Mouse (Mus musculus): ENCODE results near the gene 4930595D18Rik. TPM values are rescaled to one million over a fixed set of nuclear protein-coding genes. Genes with fewer than 3 reads are reported as not detected.

The 4930595D18Rik gene
- total RNA-seq, 2 experiments from 2014 or later: not detected

- peak; percentile 45 for DNase-seq
- intact Hi-C loops (cut with DNase I): no loop called here
Observed at GRCm38 (mm10) chr12:111143005-111143508, 41.2 kb downstream of the 4930595D18Rik start.

- no peak for DNase-seq
- intact Hi-C loops (cut with DNase I): no loop called here
Observed at GRCm38 (mm10) chr12:111137079-111137478, 47.2 kb downstream of the 4930595D18Rik start.

- intact Hi-C loops (cut with DNase I): no loop called here
Observed at GRCm38 (mm10) chr12:111135953-111136352, 48.3 kb downstream of the 4930595D18Rik start.

DNA sequence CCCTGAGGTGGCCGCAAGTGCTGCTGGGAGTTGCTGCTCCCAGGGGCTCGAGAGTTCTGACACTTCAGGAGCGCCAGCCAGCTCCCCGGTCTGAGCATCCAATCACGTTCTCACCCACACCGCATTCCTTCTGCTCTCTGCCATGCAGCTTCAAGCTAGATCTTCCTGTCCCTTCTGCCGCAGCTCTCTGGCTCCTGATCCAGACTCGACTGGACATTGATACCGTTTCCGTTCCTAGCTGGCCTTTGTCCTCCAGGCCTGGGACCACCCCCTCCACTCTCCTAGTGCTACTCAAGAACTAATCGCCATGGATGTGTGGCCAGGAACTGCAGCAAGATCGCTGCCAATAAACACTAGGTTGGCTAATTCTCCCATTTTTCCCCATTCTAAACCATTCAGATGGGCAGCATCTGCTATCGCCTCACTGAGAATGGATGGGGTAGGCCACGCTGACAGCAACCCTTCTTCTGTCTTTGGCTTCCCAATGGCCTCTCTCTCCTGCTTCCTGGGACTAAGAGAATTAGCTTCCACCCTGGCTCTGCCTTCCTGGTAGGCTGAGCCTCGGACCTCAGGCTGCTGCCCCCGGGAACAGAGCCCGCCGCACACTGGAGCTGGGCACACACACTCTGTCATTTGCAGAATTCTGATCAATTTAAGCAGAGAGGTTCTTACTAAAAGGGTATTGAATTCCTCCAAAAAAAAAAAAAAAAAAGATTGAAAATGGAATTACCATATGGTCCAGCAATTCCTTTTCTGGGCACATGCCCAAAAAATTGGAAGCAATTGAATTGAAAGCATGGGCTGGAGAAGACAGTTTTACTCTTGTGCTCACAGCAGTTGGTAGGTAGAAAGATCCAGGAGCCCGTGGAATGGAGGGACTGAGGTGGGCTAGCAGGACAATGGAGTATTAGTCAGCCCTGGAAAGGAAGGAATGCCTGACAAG is 49.2 kb downstream of the 4930595D18Rik start:
- DNase-seq: peak; percentile 35
- intact Hi-C loops (cut with DNase I): no loop called here

More at GRCm38 (mm10) chr12:111135953-111136352, 48.3 kb downstream of the 4930595D18Rik start:
- no peak for DNase-seq

- DNase-seq: peak; percentile 56
- intact Hi-C loops (cut with DNase I): no loop called here
Observed at GRCm38 (mm10) chr12:111134169-111134568, 50.1 kb downstream of the 4930595D18Rik start.

GRCm38 (mm10) chr12:111125666-111126065 is 58.6 kb downstream of the 4930595D18Rik start:
- intact Hi-C loops (cut with DNase I): no loop called here
- DNase-seq: no peak

DNA sequence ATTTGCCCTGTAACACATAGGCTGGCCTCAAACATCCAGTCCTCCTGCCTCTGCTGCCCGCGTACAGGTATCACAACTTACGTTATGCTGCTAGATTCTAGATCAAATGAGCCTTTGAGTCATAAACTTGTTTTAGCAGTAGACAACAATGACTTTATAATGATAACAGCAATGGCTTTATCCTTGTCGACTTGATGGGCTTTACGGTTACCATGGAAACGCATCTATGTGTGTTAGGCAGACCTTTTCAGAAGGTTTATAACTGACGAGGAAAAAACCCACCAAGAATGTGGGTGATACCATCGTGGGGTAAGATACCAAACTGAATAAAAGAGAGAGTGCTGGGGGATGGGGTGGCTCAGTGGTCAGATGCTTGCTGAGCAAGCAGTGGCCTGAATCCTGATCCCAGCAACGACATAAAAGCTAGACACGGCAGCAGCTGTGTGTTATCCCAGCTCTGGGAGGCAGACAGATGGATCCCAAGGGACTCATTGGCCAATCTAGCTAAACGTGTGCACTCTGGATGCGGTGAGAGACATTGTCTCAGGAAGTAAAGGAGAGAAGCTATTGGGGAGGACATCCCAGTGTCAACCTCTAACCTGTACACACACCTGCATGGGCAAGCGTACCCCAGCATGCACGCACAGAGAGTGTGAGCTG is 59.6 kb downstream of the 4930595D18Rik start:
- no peak for DNase-seq
- intact Hi-C loops (cut with DNase I): no loop called here

- intact Hi-C loops (cut with DNase I): no loop called here
Observed at GRCm38 (mm10) chr12:111122332-111122852, 61.9 kb downstream of the 4930595D18Rik start.

DNA sequence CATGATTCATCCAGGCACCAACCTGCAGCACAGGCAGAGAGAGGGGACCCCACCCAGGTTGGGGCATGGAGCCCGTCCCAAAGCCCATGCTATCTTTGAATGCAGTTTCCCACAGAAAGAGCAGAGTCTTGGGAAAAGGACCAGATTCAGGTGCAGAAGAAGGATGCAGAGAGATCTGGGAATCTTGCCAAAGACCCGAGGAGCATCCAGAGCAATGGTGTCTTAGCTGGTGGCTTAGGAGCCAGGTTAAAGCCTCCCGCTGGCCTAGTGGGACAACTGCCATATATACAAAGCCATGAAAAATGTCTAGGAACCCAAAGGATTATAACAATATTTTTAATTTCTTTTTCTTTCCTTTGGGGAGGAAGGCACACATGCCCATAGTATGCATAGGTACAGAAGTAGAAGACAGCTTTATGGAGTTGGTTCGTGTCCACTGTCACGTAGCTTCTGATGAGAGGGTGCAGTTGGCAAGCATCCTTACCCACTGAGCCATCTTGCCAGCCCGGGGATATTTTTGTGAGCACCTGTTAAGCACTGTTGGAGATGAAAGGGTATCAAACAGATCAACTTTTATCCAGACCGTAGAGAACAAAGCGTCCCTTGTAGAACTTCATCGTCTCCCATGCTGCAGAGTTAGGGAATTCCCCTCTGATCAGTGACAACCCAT is 63.2 kb downstream of the 4930595D18Rik start:
- DNase-seq: no peak
- intact Hi-C loops (cut with DNase I): no loop called here

More at GRCm38 (mm10) chr12:111122332-111122852, 61.9 kb downstream of the 4930595D18Rik start:
- no peak for DNase-seq

- intact Hi-C loops (cut with DNase I): no loop called here
- DNase-seq: no peak
Observed at GRCm38 (mm10) chr12:111119506-111120085, 64.7 kb downstream of the 4930595D18Rik start.

GRCm38 (mm10) chr12:111114593-111114992 is 69.7 kb downstream of the 4930595D18Rik start:
- intact Hi-C loops (cut with DNase I): no loop called here
- DNase-seq: no peak

- no peak for DNase-seq
- intact Hi-C loops (cut with DNase I): no loop called here
Observed at GRCm38 (mm10) chr12:111111176-111111575, 73.1 kb downstream of the 4930595D18Rik start.

Other genes starting within 250 kb of the 4930595D18Rik start
- gene Ankrd9, start 205.5 kb downstream of the 4930595D18Rik start, total RNA-seq (2021): 1 to 10 TPM; 4.0 to 4.2 TPM
- gene Rcor1, start 145.1 kb downstream of the 4930595D18Rik start, total RNA-seq (2021): 10 to 100 TPM; 21.9 to 24.7 TPM
- 10 to 100 TPM; 37.0 to 41.8 TPM for gene Traf3, start 18.1 kb downstream of the 4930595D18Rik start, total RNA-seq (2021)
- 10 to 100 TPM; 15.9 to 16.3 TPM for gene Amn, start 86.6 kb upstream of the 4930595D18Rik start, total RNA-seq (2021)
- gene Cdc42bpb, start 193.2 kb upstream of the 4930595D18Rik start, total RNA-seq (2021): 100 to 1,000 TPM; 153 to 168 TPM
- gene Lbhd2, start 222.3 kb upstream of the 4930595D18Rik start, total RNA-seq (2021): 1 to 10 TPM; 1.4 to 4.0 TPM
- 1 to 10 TPM in 1 of 2 experiments, under 1 TPM in 1; 0.62 to 1.6 TPM for gene Exoc3l4, start 232.5 kb upstream of the 4930595D18Rik start, total RNA-seq (2021)